Mouse (Mus musculus) CD4-positive, CD25-positive, alpha-beta regulatory T cell, adult 9 weeks (primary cell): ENCODE results near the gene Slc29a1. TPM values are rescaled to one million over a fixed set of nuclear protein-coding genes. Genes with fewer than 3 reads are reported as not detected.

Experiments
- polyA plus RNA-seq: library from polyadenylated mRNA; unstranded; fragments of 100-300 nt; shearing (Covaris generic); gene quantifications from one replicate; pipeline ENCODE4 v1.2.1, GENCODE M21; 2017

Slc29a1 gene
- polyA plus RNA-seq: 150 TPM

GRCm38 (mm10) chr17:45599446-45600242, at the start of gene Slc29a1:
TSS of gene Slc29a1 (minus strand) at chr17:45599606.

DNA sequence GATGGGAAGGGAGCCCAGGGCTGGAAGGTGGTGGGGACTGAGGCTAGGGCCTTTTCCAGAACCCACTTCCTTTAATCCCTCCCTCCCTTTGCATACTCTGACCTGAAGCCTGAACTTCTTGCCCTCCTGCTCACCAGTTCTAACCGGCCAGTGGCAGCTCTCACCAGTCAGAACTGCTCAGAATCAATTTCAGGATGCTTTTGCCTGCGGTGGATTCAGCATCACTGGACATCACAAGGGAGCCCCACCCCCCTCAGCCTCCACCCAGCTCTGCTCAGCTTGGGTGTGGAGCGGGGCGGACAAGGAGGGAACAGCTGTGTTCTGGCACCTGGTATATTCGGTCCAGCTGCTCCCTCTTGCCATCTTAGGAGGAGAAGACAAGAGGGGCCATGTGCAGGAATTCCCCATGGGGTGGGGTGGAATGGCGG, 2.5 kb upstream of the Slc29a1 start, which contains the start of gene Mymx:
TSS of gene Mymx (minus strand) at position 226 of the 428 bp plus-strand sequence.

DNA sequence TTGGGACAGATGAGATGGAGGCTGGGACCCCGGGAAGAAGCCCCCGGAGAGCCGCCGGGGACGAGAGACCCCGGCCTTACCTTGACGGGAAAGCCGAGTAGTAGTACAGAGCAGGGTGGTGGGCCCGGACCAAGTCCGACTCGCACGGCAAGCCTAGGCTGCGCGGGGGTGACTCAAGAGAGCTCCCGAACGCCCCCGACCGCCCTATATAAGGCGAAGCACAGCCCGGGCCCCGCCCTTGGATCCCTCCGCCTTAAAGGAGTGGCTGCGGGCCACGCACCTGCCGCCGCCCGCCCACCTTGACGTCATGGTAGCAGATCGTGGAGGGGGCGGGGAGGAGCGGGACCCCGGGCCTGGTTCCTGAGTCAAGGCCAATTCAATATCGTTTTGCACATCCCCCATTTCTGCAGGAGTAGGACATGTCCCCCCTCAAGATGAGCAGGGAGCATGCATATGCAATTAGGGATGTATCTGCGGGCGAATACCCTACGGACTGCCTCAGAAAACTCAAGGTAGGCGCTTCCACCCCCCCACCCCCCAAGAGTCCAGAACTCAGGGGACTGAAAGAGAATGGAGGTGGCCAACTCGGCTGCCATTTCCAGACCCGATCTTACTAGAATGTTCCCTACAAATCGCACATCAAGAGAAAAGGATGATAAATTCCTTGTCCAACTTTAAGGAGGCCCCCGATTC, 26.2 kb downstream of the Slc29a1 start, which contains the start of gene Hsp90ab1:
TSS of gene Hsp90ab1 (minus strand) at position 185 of the 693 bp plus-strand sequence.

GRCm38 (mm10) chr17:45563655-45564530, 35.5 kb downstream of the Slc29a1 start, which contains the start of gene Slc35b2:
TSS of gene Slc35b2 (plus strand) at chr17:45563874.

GRCm38 (mm10) chr17:45555452-45556106, 43.8 kb downstream of the Slc29a1 start, which contains the start of gene Nfkbie:
TSS of gene Nfkbie (plus strand) at chr17:45555703.

DNA sequence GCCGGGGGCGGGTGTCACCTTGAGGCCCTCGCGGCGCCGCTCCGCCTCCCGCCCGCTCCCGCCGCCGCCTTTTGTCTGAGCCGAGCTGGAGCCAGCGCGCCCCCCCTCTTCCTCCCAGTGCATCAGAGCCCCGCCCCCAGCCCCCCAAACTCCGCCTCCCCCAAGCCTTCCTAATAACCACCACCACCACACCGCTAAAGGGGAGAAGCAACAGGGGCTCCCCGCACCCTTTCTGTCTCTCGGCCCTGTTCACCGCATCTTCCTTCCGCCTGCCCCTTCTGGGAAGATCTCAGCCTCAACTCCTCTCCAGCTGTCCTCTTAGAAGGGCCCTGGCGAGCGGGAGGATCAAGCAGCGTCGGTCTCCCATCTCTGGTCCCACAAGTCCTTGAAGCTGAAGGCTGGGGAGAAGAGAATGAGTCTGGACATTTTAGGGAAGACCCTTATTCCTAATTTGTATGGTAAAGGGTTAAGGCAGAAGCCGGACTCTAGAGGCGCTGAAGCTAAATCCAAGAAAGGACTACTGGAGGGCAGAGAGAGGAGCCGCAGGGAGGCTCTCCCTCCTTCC, 49.7 kb downstream of the Slc29a1 start, which contains the start of gene Tmem151b:
TSS of gene Tmem151b (minus strand) at position 61 of the 565 bp plus-strand sequence.

Other genes starting within 250 kb of the Slc29a1 start
- gene Cdc5l, start 165.9 kb downstream of the Slc29a1 start, polyA plus RNA-seq: 97.2 TPM
- gene Spats1, start 124.2 kb downstream of the Slc29a1 start, polyA plus RNA-seq: 0.58 TPM
- 9.1 TPM for gene Aars2, start 92.8 kb downstream of the Slc29a1 start, polyA plus RNA-seq
- not detected for gene Tcte1, start 76.2 kb downstream of the Slc29a1 start, polyA plus RNA-seq
- gene Tmem151b, start 49.9 kb downstream of the Slc29a1 start, polyA plus RNA-seq: 0.05 TPM
- gene Nfkbie, start 43.9 kb downstream of the Slc29a1 start, polyA plus RNA-seq: 83.8 TPM
- 91.4 TPM for gene Slc35b2, start 35.7 kb downstream of the Slc29a1 start, polyA plus RNA-seq
- gene Hsp90ab1, start 26.3 kb downstream of the Slc29a1 start, polyA plus RNA-seq: 820 TPM
- not detected for gene Mymx, start 2.5 kb upstream of the Slc29a1 start, polyA plus RNA-seq
- 2.2 TPM for gene Capn11, start 59.7 kb upstream of the Slc29a1 start, polyA plus RNA-seq
- 99.8 TPM for gene Mrpl14, start 86.7 kb upstream of the Slc29a1 start, polyA plus RNA-seq
- gene Tmem63b, start 87.3 kb upstream of the Slc29a1 start, polyA plus RNA-seq: 12.0 TPM
- gene 1600014C23Rik, start 134.2 kb upstream of the Slc29a1 start, polyA plus RNA-seq: not detected